Mouse (Mus musculus) small intestine, adult 2 months (tissue): ENCODE results near the gene Adgrf3.

ENCODE experiments used
- CTCF ChIP-seq: fragments of 200-500 bp; IDR thresholded peaks from 2 replicates; pipeline ENCODE4 v1.5.1; 2012; ENCODE audit warnings: low read depth, mild to moderate bottlenecking, control low read depth, inconsistent platforms, low read length, moderate library complexity, mixed read lengths; ENCODE audit not compliant: insufficient replicate concordance, insufficient read length; ENCODE audit errors: extremely low read depth
- POLR2A ChIP-seq: fragments of 200-500 bp; IDR thresholded peaks from 2 replicates; pipeline ENCODE4 v1.6.1; 2012; ENCODE audit warnings: low read depth, mild to moderate bottlenecking, control low read depth, inconsistent platforms, low read length, moderate library complexity

DNA sequence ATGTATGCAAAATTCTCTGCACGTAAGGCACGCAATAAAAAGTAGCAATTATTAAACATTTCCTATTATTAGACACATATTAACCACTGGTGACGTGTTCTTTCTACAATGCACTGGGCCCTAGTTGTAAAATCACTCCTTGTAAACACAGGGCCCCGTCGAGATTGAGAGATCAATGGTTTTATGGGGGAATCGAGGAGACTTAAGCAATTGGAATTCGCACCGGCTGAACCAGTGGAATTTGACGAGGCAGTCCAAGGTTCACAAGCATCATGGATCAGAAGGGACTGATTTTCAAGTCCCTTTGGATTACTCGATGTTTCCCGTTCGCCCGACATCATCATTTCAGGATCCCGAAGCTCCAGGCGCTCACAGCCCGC lies 26.4 kb upstream of the Adgrf3 start:
- TF ChIP-seq CTCF (no peak), POLR2A (no peak)
